26 mouse cellular contexts compared by ENCODE assay signal in the genomic region with DNA sequence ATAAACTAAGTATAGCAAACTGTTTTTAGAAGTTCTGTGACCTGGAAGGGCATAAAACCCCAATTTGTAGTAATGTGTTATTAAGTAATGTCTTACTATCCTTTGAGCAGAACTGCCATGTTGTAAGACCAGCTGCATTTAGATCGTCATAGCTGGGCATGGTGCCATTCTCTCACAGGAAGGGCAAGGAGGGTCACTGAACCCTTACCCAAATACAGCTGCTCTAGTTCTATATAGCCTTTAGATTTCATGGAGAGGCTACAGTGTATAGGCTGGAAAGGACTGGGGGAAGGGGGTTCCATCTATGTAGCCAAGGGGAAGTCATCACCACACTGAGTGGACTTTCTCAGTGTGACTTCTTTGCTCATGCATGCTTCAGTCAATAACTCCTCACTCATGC. TPM values are rescaled to one million over a fixed set of nuclear protein-coding genes. Genes with fewer than 3 reads are reported as not detected.
DNase-seq lines count a peak whose midpoint lies in the region; ATAC-seq and TF ChIP-seq lines count a peak whose summit lies in the region.
"Had no signal": no experiment of that assay in that cellular context is flagged by ENCODE, and none has a peak within 500 bp of the region (broad histone marks: within the 10 kb centered on the region; RNA-seq: fewer than 3 reads in every experiment).

No protein-coding gene starts in this region.

- no peak overlapping the region for H3K9ac ChIP-seq in liver, postnatal 0 days (replicated peaks)
- no peak overlapping the region for H3K9ac ChIP-seq in liver, embryonic 11.5 days (ENCODE audit: low read depth, low read length)
- H3K9ac ChIP-seq in lung, embryonic 15.5 days: no peak overlapping the region
- no peak overlapping the region for H3K9ac ChIP-seq in lung, postnatal 0 days (replicated peaks; ENCODE audit: low read depth)
- H3K9ac ChIP-seq: embryonic facial prominence, embryonic 12.5 days; forebrain, embryonic 13.5 days; forebrain, embryonic 15.5 days; forebrain, postnatal 0 days had no signal

- no peak for TF ChIP-seq CTCF in liver, postnatal 0 days (IDR thresholded peaks at IDR 0.05; ENCODE audit: low read depth)
- TF ChIP-seq CTCF in lung, postnatal 0 days (IDR thresholded peaks at IDR 0.05): no peak

- H3K4me2 ChIP-seq in liver, postnatal 0 days (ENCODE audit: low read depth, low read length): no peak overlapping the region
- no peak overlapping the region for H3K4me2 ChIP-seq in liver, embryonic 11.5 days
- no peak overlapping the region for H3K4me2 ChIP-seq in lung, embryonic 15.5 days
- H3K4me2 ChIP-seq in lung, postnatal 0 days (replicated peaks; ENCODE audit: low read depth, low read length): no peak overlapping the region
- H3K4me2 ChIP-seq: embryonic facial prominence, embryonic 12.5 days; forebrain, embryonic 13.5 days; forebrain, embryonic 15.5 days had no signal

- H3K9me3 ChIP-seq in liver, postnatal 0 days (ENCODE audit: low read length): no peaks in the 10 kb centered on the region
- no peaks in the 10 kb centered on the region for H3K9me3 ChIP-seq in liver, embryonic 11.5 days (ENCODE audit: control insufficient read depth, low read length)
- H3K9me3 ChIP-seq in lung, embryonic 15.5 days: no peaks in the 10 kb centered on the region
- H3K9me3 ChIP-seq in lung, postnatal 0 days (ENCODE audit: low read length): no peaks in the 10 kb centered on the region
- H3K9me3 ChIP-seq: embryonic facial prominence, embryonic 12.5 days; forebrain, embryonic 13.5 days; forebrain, embryonic 15.5 days; G1E had no signal

- WGBS in liver, postnatal 0 days (ENCODE audit: insufficient replicate concordance): 68% methylated on average over 1 of the region's 1 CpGs
- 94% methylated on average over 1 of the region's 1 CpGs for WGBS in liver, embryonic 11.5 days
- 50% methylated on average over 1 of the region's 1 CpGs for WGBS in lung, embryonic 15.5 days
- WGBS in lung, postnatal 0 days: 43% methylated on average over 1 of the region's 1 CpGs

- ATAC-seq in liver, postnatal 0 days: peak; percentile 65; the same call in 1 of the 2 replicates
- no peak for ATAC-seq in liver, embryonic 11.5 days (replicated peaks; ENCODE audit: low FRiP score)
- ATAC-seq in lung, embryonic 15.5 days (ENCODE audit: borderline replicate concordance, extremely low read depth, low FRiP score, low TSS enrichment): peak; percentile 78
- peak; percentile 64 for ATAC-seq in lung, postnatal 0 days
- ATAC-seq: activated CD4-positive, CD25-positive, alpha-beta regulatory T cell, adult 4 months; CD4-positive, CD25-positive, alpha-beta regulatory T cell, adult 4 months; forebrain, embryonic 13.5 days; forebrain, embryonic 15.5 days; forebrain, postnatal 0 days; Patski had no signal

- no peak for TF ChIP-seq EP300 in liver, postnatal 0 days (IDR thresholded peaks at IDR 0.05; ENCODE audit: low read depth)
- no peak for TF ChIP-seq EP300 in lung, postnatal 0 days (IDR thresholded peaks at IDR 0.05)

- H3K4me1 ChIP-seq in liver, postnatal 0 days (ENCODE audit: insufficient read depth): no peaks in the 10 kb centered on the region
- H3K4me1 ChIP-seq in liver, embryonic 11.5 days (replicated peaks; ENCODE audit: control insufficient read depth, insufficient read depth, low read length): no peaks in the 10 kb centered on the region
- no peaks in the 10 kb centered on the region for H3K4me1 ChIP-seq in lung, embryonic 15.5 days
- H3K4me1 ChIP-seq in lung, postnatal 0 days (ENCODE audit: insufficient read depth, low read depth, low read length): no peaks in the 10 kb centered on the region
- H3K4me1 ChIP-seq: embryonic facial prominence, embryonic 12.5 days; forebrain, embryonic 13.5 days; forebrain, embryonic 15.5 days had no signal

- no peak overlapping the region for H3K27ac ChIP-seq in liver, postnatal 0 days (ENCODE audit: low read depth)
- no peak overlapping the region for H3K27ac ChIP-seq in liver, embryonic 11.5 days (ENCODE audit: low read depth, low read length)
- H3K27ac ChIP-seq in lung, embryonic 15.5 days: no peak overlapping the region
- H3K27ac ChIP-seq in lung, postnatal 0 days (ENCODE audit: low read length): no peak overlapping the region
- H3K27ac ChIP-seq: embryonic facial prominence, embryonic 12.5 days; forebrain, embryonic 13.5 days; forebrain, embryonic 15.5 days had no signal

- no peak overlapping the region for H3K4me3 ChIP-seq in liver, postnatal 0 days (ENCODE audit: low read depth, low read length)
- no peak overlapping the region for H3K4me3 ChIP-seq in liver, embryonic 11.5 days (ENCODE audit: low read depth, low read length)
- H3K4me3 ChIP-seq in lung, embryonic 15.5 days: no peak overlapping the region
- H3K4me3 ChIP-seq in lung, postnatal 0 days (ENCODE audit: low read depth, low read length): no peak overlapping the region
- H3K4me3 ChIP-seq: embryonic facial prominence, embryonic 12.5 days; forebrain, embryonic 13.5 days; forebrain, embryonic 15.5 days had no signal

- peak; percentile 42 for DNase-seq in liver, postnatal 0 days
- DNase-seq in liver, embryonic 11.5 days (ENCODE audit: low spot score): no peak
- DNase-seq in lung, adult 18-20 months: no peak
- peak; percentile 29 for DNase-seq in lung, postnatal 0 days (ENCODE audit: low spot score)
- no peak for DNase-seq in lung, postnatal 14 days
- DNase-seq: adrenal gland, adult 2 months; adrenal gland, postnatal 10 days; adrenal gland, postnatal 25 days; B cell, adult 2 months; cerebellum, adult 11 months; cerebellum, adult 18-20 months; cerebellum, adult 8-10 months; cerebellum, adult 9-11 months; cerebellum, postnatal 14 days; cerebellum, postnatal 36 days; embryo, embryonic 11 days; forebrain, postnatal 0 days had no signal

- H3K27me3 ChIP-seq in liver, postnatal 0 days (ENCODE audit: insufficient read depth, low read length): no peaks in the 10 kb centered on the region
- no peaks in the 10 kb centered on the region for H3K27me3 ChIP-seq in liver, embryonic 11.5 days (replicated peaks; ENCODE audit: control insufficient read depth, insufficient read depth, low read length)
- H3K27me3 ChIP-seq in lung, embryonic 15.5 days: no peaks in the 10 kb centered on the region
- H3K27me3 ChIP-seq in lung, postnatal 0 days (replicated peaks; ENCODE audit: insufficient read depth, low read length): no peaks in the 10 kb centered on the region
- H3K27me3 ChIP-seq: CH12.LX; embryonic facial prominence, embryonic 12.5 days; forebrain, embryonic 13.5 days; forebrain, embryonic 15.5 days had no signal

- H3K36me3 ChIP-seq in liver, postnatal 0 days (replicated peaks; ENCODE audit: insufficient read depth, low read length): peaks cover 6% of the 10 kb centered on the region; the same call in 1 of the 2 replicates
- H3K36me3 ChIP-seq in liver, embryonic 11.5 days (ENCODE audit: control insufficient read depth, insufficient read depth, low read length): peaks cover 3% of the 10 kb centered on the region; the same call in 1 of the 2 replicates
- H3K36me3 ChIP-seq in lung, embryonic 15.5 days: peaks cover 24% of the 10 kb centered on the region; the same call in 1 of the 2 replicates
- H3K36me3 ChIP-seq in lung, postnatal 0 days (ENCODE audit: insufficient read depth, low read length): no peaks in the 10 kb centered on the region
- H3K36me3 ChIP-seq: forebrain, embryonic 15.5 days had no signal

RNA-seq across cellular contexts. Expression of a gene that starts 15.7 kb away (rescaled TPM):
- polyA plus RNA-seq in liver, postnatal 0 days (2015; fragmentation: Nextera tagmentation; extraction: Ambion mirVana): 2.5 and 3.2 TPM in 2 replicates
- polyA plus RNA-seq in liver, embryonic 11.5 days (2014; fragmentation: Nextera tagmentation; extraction: Ambion mirVana): 20.9 and 23.8 TPM in 2 replicates
- 17.0 and 17.1 TPM in 2 replicates for polyA plus RNA-seq in lung, embryonic 15.5 days (2015; fragmentation: Nextera tagmentation; extraction: Ambion mirVana)
- polyA plus RNA-seq in lung, postnatal 0 days (2015; fragmentation: Nextera tagmentation; extraction: Ambion mirVana): 0.87 and 1.1 TPM in 2 replicates
- polyA plus RNA-seq: adrenal gland, adult 2 months had no signal

RNA-seq across cellular contexts. Expression of a gene that starts 21.9 kb away (rescaled TPM):
- polyA plus RNA-seq in liver, postnatal 0 days (2015; fragmentation: Nextera tagmentation; extraction: Ambion mirVana): 37.4 and 40.5 TPM in 2 replicates
- 75.7 and 82.0 TPM in 2 replicates for polyA plus RNA-seq in liver, embryonic 11.5 days (2014; fragmentation: Nextera tagmentation; extraction: Ambion mirVana)
- polyA plus RNA-seq in lung, embryonic 15.5 days (2015; fragmentation: Nextera tagmentation; extraction: Ambion mirVana): 59.6 and 64.8 TPM in 2 replicates
- polyA plus RNA-seq in lung, postnatal 0 days (2015; fragmentation: Nextera tagmentation; extraction: Ambion mirVana): 41.4 and 58.7 TPM in 2 replicates
- polyA plus RNA-seq: adrenal gland, adult 2 months had no signal

RNA-seq across cellular contexts. Expression of a gene that starts 48.0 kb away (rescaled TPM):
- polyA plus RNA-seq in liver, postnatal 0 days (2015; fragmentation: Nextera tagmentation; extraction: Ambion mirVana): 413 and 415 TPM in 2 replicates
- 920 and 973 TPM in 2 replicates for polyA plus RNA-seq in liver, embryonic 11.5 days (2014; fragmentation: Nextera tagmentation; extraction: Ambion mirVana)
- polyA plus RNA-seq in lung, embryonic 15.5 days (2015; fragmentation: Nextera tagmentation; extraction: Ambion mirVana): 801 and 804 TPM in 2 replicates
- polyA plus RNA-seq in lung, postnatal 0 days (2015; fragmentation: Nextera tagmentation; extraction: Ambion mirVana): 614 and 632 TPM in 2 replicates

Comparison
In these comparisons a context has a peak if more than half of its experiments do, and no peak if none do; other contexts are left out.
1. DNase-seq: peak in liver, postnatal 0 days (single experiment) and lung, postnatal 0 days (single experiment); none in liver, embryonic 11.5 days (single experiment), lung, adult 18-20 months (0 of 2) and lung, postnatal 14 days (single experiment).